Mouse (Mus musculus) CH12.LX (cell line): Measurements from ENCODE around the gene Myh1. TPM values are rescaled to one million over a fixed set of nuclear protein-coding genes. Genes with fewer than 3 reads are reported as not detected.

Source experiments
- DNase-seq: peaks from one replicate; pipeline ENCODE4 v3.0.0-alpha.2; 2013; ENCODE audit errors: extremely low read depth
- H3K27ac ChIP-seq: 2 replicates; pipeline ENCODE4 v1.5.1; 2012; ENCODE audit warnings: low read depth, mild to moderate bottlenecking, control low read depth, moderate library complexity; ENCODE audit not compliant: insufficient read depth
- H3K27me3 ChIP-seq: replicated peaks from 2 replicates; pipeline ENCODE3; 2012; ENCODE audit warnings: inconsistent platforms
- H3K36me3 ChIP-seq, 2 experiments: replicated peaks in 1 of 2; 2 replicates each; pipeline versions ENCODE3 to v1.6.1; 2012; ENCODE audit warnings: inconsistent platforms in 1 of 2, low read length in 1 of 2, mild to moderate bottlenecking in 1 of 2, mixed read lengths in 1 of 2, moderate library complexity in 1 of 2; ENCODE audit not compliant: control insufficient read depth in 1 of 2, insufficient read depth in 1 of 2
- H3K4me1 ChIP-seq, 2 experiments: 2 replicates each; pipeline ENCODE4 v1.6.1; 2012; ENCODE audit warnings: inconsistent platforms in 1 of 2, moderate library complexity in 1 of 2; ENCODE audit not compliant: insufficient read depth in 2 of 2, control insufficient read depth in 1 of 2
- H3K4me2 ChIP-seq: 2 replicates; pipeline ENCODE4 v1.6.1; 2012; ENCODE audit warnings: low read depth, mild to moderate bottlenecking, control low read depth; ENCODE audit not compliant: poor library complexity, insufficient read depth, severe bottlenecking
- H3K4me3 ChIP-seq, 3 experiments: fragments of 150-350 bp in 1 of 3; sonication (generic) in 1 of 3; replicated peaks in 1 of 3; 2 replicates each; pipeline versions ENCODE3 to v1.5.1; 2011 to 2012; ENCODE audit warnings: low read depth in 2 of 3, low read length in 2 of 3, mild to moderate bottlenecking in 2 of 3, moderate library complexity in 2 of 3, control low read depth in 1 of 3, improper control_type of control experiment in 1 of 3, inconsistent platforms in 1 of 3, mixed read lengths in 1 of 3; ENCODE audit not compliant: poor library complexity in 1 of 3
- H3K79me2 ChIP-seq: replicated peaks from 2 replicates; pipeline ENCODE4 v1.6.1; 2012; ENCODE audit warnings: mild to moderate bottlenecking, moderate library complexity; ENCODE audit not compliant: control insufficient read depth, poor library complexity, insufficient read depth, severe bottlenecking; ENCODE audit errors: extremely low read depth
- H3K9ac ChIP-seq: 2 replicates; pipeline ENCODE4 v1.6.1; 2012; ENCODE audit warnings: low read depth, mild to moderate bottlenecking, control low read depth, moderate library complexity; ENCODE audit not compliant: insufficient read depth
- H3K9me3 ChIP-seq: replicated peaks from 2 replicates; pipeline ENCODE3; 2012; ENCODE audit warnings: low read length, inconsistent platforms, mixed read lengths
- BHLHE40 ChIP-seq: IDR thresholded peaks from 2 replicates; pipeline ENCODE4 v1.6.1; 2011; ENCODE audit warnings: mild to moderate bottlenecking, low read depth, low read length, improper control_type of control experiment
- CHD2 ChIP-seq: IDR thresholded peaks from 2 replicates; pipeline ENCODE4 v1.6.1; 2011; ENCODE audit warnings: low read length, improper control_type of control experiment
- CTCF ChIP-seq, 2 experiments: IDR thresholded peaks in 1 of 2; conservative IDR thresholded peaks in 1 of 2; 2 replicates each; pipeline ENCODE4 v1.5.1; 2011 to 2012; ENCODE audit warnings: low read depth in 2 of 2, low read length in 2 of 2, improper control_type of control experiment in 1 of 2, inconsistent platforms in 1 of 2, mild to moderate bottlenecking in 1 of 2, moderate library complexity in 1 of 2
- IRF4 ChIP-seq: IDR thresholded peaks from 2 replicates; pipeline ENCODE4 v1.6.1; 2014; ENCODE audit warnings: low read depth, mild to moderate bottlenecking, inconsistent platforms, low read length, improper control_type of control experiment
- JUN ChIP-seq: IDR thresholded peaks from 2 replicates; pipeline ENCODE4 v1.6.1; 2011; ENCODE audit warnings: low read depth, mild to moderate bottlenecking, low read length, improper control_type of control experiment, moderate library complexity; ENCODE audit not compliant: insufficient read depth
- JUND ChIP-seq: conservative IDR thresholded peaks from 2 replicates; pipeline ENCODE4 v1.6.1; 2011; ENCODE audit warnings: low read depth, low read length, improper control_type of control experiment
- KAT2A ChIP-seq: IDR thresholded peaks from 2 replicates; pipeline ENCODE4 v1.6.1; 2012; ENCODE audit warnings: low read length, improper control_type of control experiment, inconsistent platforms; ENCODE audit not compliant: insufficient replicate concordance
- MAFK ChIP-seq: IDR thresholded peaks from 2 replicates; pipeline ENCODE4 v1.6.1; 2011; ENCODE audit warnings: low read length, improper control_type of control experiment; ENCODE audit not compliant: insufficient replicate concordance
- MAX ChIP-seq: IDR thresholded peaks from 2 replicates; pipeline ENCODE4 v1.6.1; 2011; ENCODE audit warnings: low read length, improper control_type of control experiment
- MEF2A ChIP-seq: IDR thresholded peaks from 2 replicates; pipeline ENCODE4 v1.6.1; 2014; ENCODE audit warnings: low read depth, mild to moderate bottlenecking, inconsistent platforms, low read length, improper control_type of control experiment, borderline replicate concordance
- MYC ChIP-seq: IDR thresholded peaks from 2 replicates; pipeline ENCODE4 v1.6.1; 2011; ENCODE audit warnings: low read depth, mild to moderate bottlenecking, improper control_type of control experiment, low read length
- NRF1 ChIP-seq: IDR thresholded peaks from 2 replicates; pipeline ENCODE4 v1.6.1; 2014; ENCODE audit warnings: low read depth, mild to moderate bottlenecking, inconsistent platforms, low read length, improper control_type of control experiment, moderate library complexity
- PAX5 ChIP-seq: IDR thresholded peaks from 2 replicates; pipeline ENCODE4 v1.6.1; 2012; ENCODE audit warnings: low read length, inconsistent platforms, mixed read lengths
- POLR2A ChIP-seq: IDR thresholded peaks from 2 replicates; pipeline ENCODE4 v1.6.1; 2011; ENCODE audit warnings: low read depth, mild to moderate bottlenecking, improper control_type of control experiment, low read length
- POLR2AphosphoS2 ChIP-seq: IDR thresholded peaks from 2 replicates; pipeline ENCODE4 v1.6.1; 2011; ENCODE audit warnings: low read depth, low read length, improper control_type of control experiment
- RAD21 ChIP-seq: IDR thresholded peaks from 2 replicates; pipeline ENCODE4 v1.6.1; 2011; ENCODE audit warnings: low read depth, mild to moderate bottlenecking, low read length, improper control_type of control experiment, moderate library complexity
- SIN3A ChIP-seq: IDR thresholded peaks from 2 replicates; pipeline ENCODE4 v1.6.1; 2012; ENCODE audit warnings: low read length, improper control_type of control experiment, inconsistent platforms
- TBP ChIP-seq: conservative IDR thresholded peaks from 2 replicates; pipeline ENCODE4 v1.6.1; 2011; ENCODE audit warnings: low read depth, low read length, improper control_type of control experiment
- TCF12 ChIP-seq: IDR thresholded peaks from 2 replicates; pipeline ENCODE4 v1.6.1; 2014; ENCODE audit warnings: low read depth, mild to moderate bottlenecking, inconsistent platforms, low read length, improper control_type of control experiment
- UBTF ChIP-seq: IDR thresholded peaks from 2 replicates; pipeline ENCODE4 v1.6.1; 2012; ENCODE audit warnings: low read depth, mild to moderate bottlenecking, inconsistent platforms, low read length, improper control_type of control experiment, moderate library complexity
- USF2 ChIP-seq: conservative IDR thresholded peaks from 2 replicates; pipeline ENCODE4 v1.6.1; 2011; ENCODE audit warnings: low read depth, low read length, improper control_type of control experiment
- ZC3H11A ChIP-seq: IDR thresholded peaks from 2 replicates; pipeline ENCODE4 v1.6.1; 2012; ENCODE audit warnings: low read depth, mild to moderate bottlenecking, inconsistent platforms, low read length, improper control_type of control experiment
- ZKSCAN1 ChIP-seq: IDR thresholded peaks from 2 replicates; pipeline ENCODE4 v1.6.1; 2012; ENCODE audit warnings: low read depth, inconsistent platforms, low read length, improper control_type of control experiment, borderline replicate concordance
- ZMIZ1 ChIP-seq: IDR thresholded peaks from 2 replicates; pipeline ENCODE4 v1.6.1; 2012; ENCODE audit warnings: low read depth, mild to moderate bottlenecking, inconsistent platforms, low read length, improper control_type of control experiment
- ZNF384 ChIP-seq: IDR thresholded peaks from 2 replicates; pipeline ENCODE4 v1.6.1; 2012; ENCODE audit warnings: low read depth, low read length, improper control_type of control experiment, inconsistent platforms
- dilution Hi-C: fragments of 300-500 bp; cut with MboI; formaldehyde crosslinking; loops from 2 replicates; pipeline ENCODE4 v1.14.3; 2020; ENCODE audit warnings: low sequenced_read_pairs; ENCODE audit not compliant: extremely low pct_unique_long_range_greater_than_20kb, extremely low pct_ligation_motif_present
- in situ Hi-C: fragments of 300-500 bp; cut with MboI; formaldehyde crosslinking; loops from 3 replicates; pipeline ENCODE4 v1.14.3; 2019; ENCODE audit warnings: low sequenced_read_pairs, low pct_ligation_motif_present, low pct_unique_long_range_greater_than_20kb, mixed read lengths
- polyA plus RNA-seq: library from polyadenylated mRNA; unstranded; fragments of >175 nt; gene quantifications from 2 replicates; pipeline ENCODE4 v1.2.1, GENCODE M21; 2012; ENCODE audit warnings: low read depth; ENCODE audit not compliant: insufficient read length
- total RNA-seq, 2 experiments: library from RNA; depleted of rRNA; stranded (reverse); fragments of 300-350 nt in 1 of 2; fragments of >200 nt in 1 of 2; gene quantifications; 2 replicates each; pipeline ENCODE4 v1.2.3; 2012 to 2014

Myh1 gene
- total and polyA plus RNA-seq, 3 experiments = 0.04 TPM; not detected in 1

GRCm38 (mm10) chr11:67176376-67176775 is 23.5 kb upstream of the Myh1 start:
- dilution Hi-C loops = no loop called here
- H3K27ac ChIP-seq = no peak overlapping the region
- H3K36me3 ChIP-seq = no peaks in the 10 kb centered on the region
- in situ Hi-C loops = no loop called here
- no peaks in the 10 kb centered on the region for H3K79me2 ChIP-seq
- DNase-seq = no peak
- no peak overlapping the region for H3K4me2 ChIP-seq
- no peaks in the 10 kb centered on the region for H3K27me3 ChIP-seq
- H3K9me3 ChIP-seq = no peaks in the 10 kb centered on the region
- TF ChIP-seq ZNF384 (no peak), ZC3H11A (no peak), BHLHE40 (no peak), ZKSCAN1 (no peak), ZMIZ1 (no peak), MEF2A (no peak), JUN (no peak)
- H3K9ac ChIP-seq = no peak overlapping the region
- H3K4me3 ChIP-seq = no peak overlapping the region
- peaks cover 7 to 14% of the 10 kb centered on the region in 2 experiments for H3K4me1 ChIP-seq

GRCm38 (mm10) chr11:67190316-67190715 is 9.5 kb upstream of the Myh1 start:
- dilution Hi-C loops = no loop called here
- Histone ChIP-seq H3K9ac (no peak overlapping the region), H3K79me2 (no peaks in the 10 kb centered on the region), H3K27ac (no peak overlapping the region), H3K4me2 (no peak overlapping the region), H3K27me3 (no peaks in the 10 kb centered on the region)
- DNase-seq = no peak
- in situ Hi-C loops = no loop called here
- TF ChIP-seq KAT2A (no peak), NRF1 (no peak), TCF12 (no peak), JUND (no peak), MAX (no peak), UBTF (no peak), POLR2AphosphoS2 (no peak)
- TF ChIP-seq, all 38 proteins: peak for 0
- Histone ChIP-seq H3K4me3 (no peak overlapping the region), H3K36me3 (no peaks in the 10 kb centered on the region), H3K4me1 (peaks cover 0 to 2% of the 10 kb centered on the region in 2 experiments; a peak in 1 of 4 replicates), H3K9me3 (no peaks in the 10 kb centered on the region)

- Histone ChIP-seq H3K4me1 (peaks cover 0 to 2% of the 10 kb centered on the region in 2 experiments; a peak in 1 of 4 replicates), H3K9ac (no peak overlapping the region), H3K79me2 (no peaks in the 10 kb centered on the region), H3K4me2 (no peak overlapping the region), H3K36me3 (no peaks in the 10 kb centered on the region), H3K27me3 (no peaks in the 10 kb centered on the region), H3K27ac (no peak overlapping the region), H3K9me3 (no peaks in the 10 kb centered on the region), H3K4me3 (no peak overlapping the region)
- DNase-seq = no peak
- in situ Hi-C loops = no loop called here
- dilution Hi-C loops = no loop called here
- TF ChIP-seq KAT2A = no peak
- TF ChIP-seq IRF4 = no peak
- TF ChIP-seq CHD2 = no peak
- no peak for TF ChIP-seq TBP
- no peak for TF ChIP-seq BHLHE40
- TF ChIP-seq USF2 = no peak
- TF ChIP-seq PAX5 = no peak
- no peak for TF ChIP-seq NRF1
- no peak for TF ChIP-seq MAFK
- no peak for TF ChIP-seq POLR2AphosphoS2
- no peak for TF ChIP-seq UBTF
- TF ChIP-seq ZMIZ1 = no peak
- no peak for TF ChIP-seq SIN3A
- TF ChIP-seq MYC = no peak
- TF ChIP-seq POLR2A = no peak
- TF ChIP-seq CTCF (conservative IDR thresholded peaks at IDR 0.05 in 1 of 2, IDR thresholded peaks at IDR 0.05 in 1 of 2; ENCODE audit: low read depth in 2 of 2, low read length in 2 of 2) = no peak
- no peak for TF ChIP-seq TCF12
- no peak for TF ChIP-seq RAD21
- TF ChIP-seq MEF2A = no peak
- no peak for TF ChIP-seq ZNF384
These were observed 9.0 kb upstream of the Myh1 start for GRCm38 (mm10) chr11:67190814-67191213.
